Mouse (Mus musculus) lung, adult 2 months (tissue): Measurements from ENCODE around the gene Il1rap. TPM values are rescaled to one million over a fixed set of nuclear protein-coding genes. Genes with fewer than 3 reads are reported as not detected.

Experiments
- DNase-seq: peaks from one replicate; pipeline ENCODE4 v3.0.0; 2022
- H3K4me1 ChIP-seq: fragments of 200-500 bp; 2 replicates; pipeline ENCODE4 v1.6.1; 2011; ENCODE audit warnings: low read length; ENCODE audit not compliant: control insufficient read depth, insufficient read depth
- H3K4me3 ChIP-seq: fragments of 200-500 bp; replicated peaks from 2 replicates; pipeline ENCODE3; 2011; ENCODE audit warnings: low read depth, mild to moderate bottlenecking, control low read depth, low read length; ENCODE audit errors: extremely low read depth
- CTCF ChIP-seq: fragments of 200-500 bp; IDR thresholded peaks from 2 replicates; pipeline ENCODE4 v1.5.1; 2011; ENCODE audit warnings: mild to moderate bottlenecking, low read length, control low read depth; ENCODE audit not compliant: insufficient read depth
- POLR2A ChIP-seq: fragments of 200-500 bp; IDR thresholded peaks from 2 replicates; pipeline ENCODE4 v1.6.1; 2011; ENCODE audit warnings: low read depth, mild to moderate bottlenecking, control low read depth, low read length, borderline replicate concordance; ENCODE audit errors: extremely low read depth
- WGBS: fragments of 180-500 bp; shearing (Covaris S2); methylation state at CpG from one replicate; pipeline ENCODE4 v1.1.7; 2018; 5-methylcytosine and 5-hydroxymethylcytosine counted together
- polyA plus RNA-seq: library from polyadenylated mRNA; depleted of rRNA; stranded (reverse); fragments of >200 nt; gene quantifications from 2 replicates; pipeline ENCODE4 v1.2.3, GENCODE M21; 2012; rRNA removed

The Il1rap gene
- polyA plus RNA-seq, 1 experiment: 7.1 TPM

DNA sequence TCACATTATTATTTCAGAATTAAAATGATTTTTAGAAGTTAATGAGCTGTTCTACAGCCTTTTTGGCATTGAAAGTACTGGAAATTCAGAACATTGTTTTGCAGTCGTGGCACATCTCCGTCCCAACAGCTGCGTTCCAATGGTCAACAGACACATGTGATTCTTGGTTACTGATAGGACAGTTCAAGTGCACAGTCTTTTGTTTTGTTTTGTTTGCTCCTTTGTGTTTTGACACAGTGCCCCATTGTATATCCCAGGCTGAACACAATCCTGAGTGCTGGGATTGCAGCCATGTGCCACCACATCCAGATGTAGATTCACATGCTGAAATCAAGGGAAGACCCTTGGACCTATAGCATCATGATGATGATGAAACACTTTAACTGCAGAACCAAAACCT is 129.4 kb downstream of the Il1rap start:
- WGBS: 90% methylated on average over 3 of the region's 3 CpGs
- no peaks in the 10 kb centered on the region for H3K4me1 ChIP-seq
- no peak overlapping the region for H3K4me3 ChIP-seq
- DNase-seq: no peak
- TF ChIP-seq POLR2A (no peak), CTCF (no peak)

DNA sequence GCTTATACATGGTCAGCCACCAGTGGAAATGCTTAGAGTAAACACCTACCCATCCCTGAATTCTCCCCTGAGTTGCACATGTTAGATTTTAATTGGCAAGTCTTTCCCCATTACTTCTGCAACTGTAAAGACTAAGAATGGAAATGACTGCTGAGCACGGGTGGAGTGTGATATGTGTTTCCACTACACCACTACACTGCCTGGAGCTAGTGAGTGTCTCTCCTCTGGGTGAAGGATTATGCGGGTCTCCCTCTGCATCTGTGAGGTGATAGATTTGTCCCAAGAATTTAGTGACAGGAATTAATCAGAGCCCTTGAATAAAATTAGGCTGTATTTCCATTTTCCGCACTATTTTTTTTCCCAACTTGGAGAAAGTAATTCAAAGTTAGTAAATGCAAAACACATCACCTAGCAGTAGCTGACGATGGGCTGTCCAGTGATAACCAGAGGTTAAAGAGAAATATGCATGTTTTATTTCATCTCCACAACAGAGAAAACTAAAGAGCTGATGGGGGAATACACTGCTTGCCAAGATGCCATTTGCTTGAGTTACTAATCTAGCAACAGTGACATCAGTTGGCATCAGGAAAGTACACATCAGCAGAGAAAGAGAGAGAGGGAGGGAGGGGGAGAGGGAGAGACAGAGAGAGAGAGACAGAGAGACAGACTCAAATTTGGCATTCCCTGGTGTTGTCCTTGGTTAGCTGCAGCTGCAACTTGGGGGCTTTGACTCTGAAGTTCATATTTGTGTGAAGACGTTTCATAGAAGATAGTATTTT is 132.2 kb downstream of the Il1rap start:
- TF ChIP-seq CTCF (no peak), POLR2A (no peak)
- H3K4me3 ChIP-seq: no peak overlapping the region
- no peak for DNase-seq
- H3K4me1 ChIP-seq: no peaks in the 10 kb centered on the region
- 76% methylated on average over 5 of the region's 5 CpGs for WGBS

DNA sequence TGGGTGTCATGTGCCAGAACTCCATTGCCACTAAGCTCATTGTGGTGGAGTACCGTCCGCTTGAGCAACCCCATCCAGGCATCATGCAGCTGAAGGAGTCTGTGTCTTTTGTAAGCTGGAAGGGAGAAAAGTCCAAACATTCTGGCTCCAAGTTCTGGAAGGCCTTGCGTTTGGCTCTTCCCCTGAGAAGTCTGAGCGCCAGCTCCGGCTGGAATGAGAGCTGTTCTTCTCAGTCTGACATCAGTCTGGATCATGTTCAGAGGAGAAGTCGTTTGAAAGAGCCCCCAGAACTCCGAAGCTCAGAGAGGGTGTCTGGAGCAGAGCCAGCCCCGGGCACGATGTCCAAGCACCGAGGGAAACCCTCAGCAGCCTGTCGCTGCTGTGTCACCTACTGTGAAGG is 141.0 kb downstream of the Il1rap start:
- Histone ChIP-seq H3K4me1 (no peaks in the 10 kb centered on the region), H3K4me3 (no peak overlapping the region)
- TF ChIP-seq CTCF: no peak
- no peak for TF ChIP-seq POLR2A
- 68% methylated on average over 11 of the region's 11 CpGs for WGBS
- no peak for DNase-seq

DNA sequence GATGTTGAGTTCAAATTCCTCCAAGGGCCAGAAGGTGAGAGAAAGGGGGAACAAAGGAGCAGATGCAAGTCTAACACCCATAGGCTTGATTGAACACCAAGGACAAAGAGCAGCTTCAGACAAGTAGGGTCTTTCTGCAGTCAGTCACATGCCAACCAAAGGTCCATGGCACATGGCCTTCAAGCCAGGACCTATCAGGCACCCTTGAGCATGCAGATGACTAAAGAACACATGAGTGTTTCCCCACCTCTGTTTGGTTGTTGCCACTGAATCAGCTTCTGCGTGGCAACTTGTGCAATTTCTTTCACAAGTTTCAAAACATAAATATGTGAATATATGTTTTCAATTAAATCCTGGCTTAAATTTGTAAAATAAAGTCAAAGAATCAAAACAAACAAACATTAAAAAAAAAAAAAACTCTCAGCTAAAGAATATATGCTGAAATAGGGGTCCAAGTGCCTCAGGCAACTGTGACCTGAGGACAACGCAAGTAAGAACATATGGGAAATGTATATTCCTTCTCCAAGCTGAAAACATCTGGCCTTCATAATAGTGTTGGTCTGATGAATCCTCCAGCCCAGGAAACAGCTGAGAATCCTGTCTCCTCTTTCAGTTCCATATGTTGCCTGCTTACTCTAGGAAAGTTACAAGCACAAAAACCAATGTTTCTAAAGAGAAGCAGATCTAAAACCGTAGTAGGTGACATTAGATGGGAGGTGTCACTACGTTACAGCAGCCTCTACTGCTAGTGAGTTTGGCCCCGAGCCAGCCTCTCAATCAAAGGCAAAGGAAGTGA is 142.6 kb downstream of the Il1rap start:
- no peak overlapping the region for H3K4me3 ChIP-seq
- 63% methylated on average over 5 of the region's 5 CpGs for WGBS
- TF ChIP-seq POLR2A (no peak), CTCF (no peak)

DNA sequence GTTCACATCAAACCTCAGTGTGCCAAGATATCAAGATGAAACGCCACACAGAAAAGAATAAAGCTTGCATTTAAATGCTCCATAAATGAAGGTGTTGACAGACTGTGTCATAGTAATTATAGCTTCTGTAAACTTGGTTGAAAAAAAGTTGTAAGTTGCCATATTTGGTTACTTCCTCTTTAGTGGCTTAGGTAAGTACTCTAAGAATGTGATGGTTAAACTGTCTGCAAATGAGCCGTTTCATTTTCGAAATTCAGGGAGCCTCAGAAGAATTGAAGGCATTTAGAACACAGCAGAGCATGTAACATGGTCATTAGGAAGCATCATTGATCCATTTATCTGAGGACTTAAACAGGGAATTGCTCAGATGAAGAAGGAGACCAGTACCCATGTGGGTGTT is 146.6 kb downstream of the Il1rap start:
- WGBS: 34% methylated on average over 3 of the region's 3 CpGs
- H3K4me1 ChIP-seq: no peaks in the 10 kb centered on the region
- no peak overlapping the region for H3K4me3 ChIP-seq
- TF ChIP-seq POLR2A (no peak), CTCF (no peak)
- no peak for DNase-seq

More for the DNA sequence above, 142.6 kb downstream of the Il1rap start:
- no peak for DNase-seq
- no peaks in the 10 kb centered on the region for H3K4me1 ChIP-seq

DNA sequence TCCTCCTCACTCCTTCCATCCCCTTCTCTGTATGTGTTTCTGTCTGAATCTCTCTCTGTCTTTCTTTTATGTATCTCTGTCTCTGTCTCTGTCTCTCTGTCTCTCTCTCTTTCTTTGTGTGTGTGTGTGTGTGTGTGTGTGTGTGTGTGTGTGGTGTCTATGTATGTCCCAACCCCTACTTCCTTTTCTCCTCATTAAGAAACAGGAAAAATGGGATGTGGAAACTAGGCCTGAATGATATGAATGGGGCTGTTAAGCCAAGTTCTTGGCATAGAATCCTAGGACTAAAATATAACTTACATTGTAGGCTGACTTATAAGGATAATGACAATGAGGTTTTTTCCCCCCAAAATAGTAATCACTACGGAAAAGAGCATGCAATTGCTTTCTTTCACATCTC is 149.4 kb downstream of the Il1rap start:
- 63% methylated on average over 1 of the region's 1 CpGs for WGBS

DNA sequence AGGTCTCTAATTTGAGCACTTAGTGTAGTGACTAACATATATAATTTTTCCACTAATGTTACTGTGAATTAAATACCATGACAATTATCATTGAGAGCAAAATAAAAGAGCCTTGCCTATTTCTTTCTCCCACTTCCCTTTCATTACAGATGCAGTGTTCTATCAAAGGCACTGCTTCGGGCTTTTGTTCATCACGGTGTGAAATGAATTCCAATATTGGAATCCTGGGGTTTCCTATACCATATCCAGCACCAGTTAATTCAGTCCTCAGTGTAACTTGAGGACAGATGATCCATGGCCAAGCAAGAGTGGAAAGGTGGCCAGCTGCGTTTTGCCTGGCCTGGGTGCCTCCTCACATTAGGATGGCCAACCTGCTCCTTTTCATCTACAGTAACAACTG is 151.1 kb downstream of the Il1rap start:
- Histone ChIP-seq H3K4me3 (no peak overlapping the region), H3K4me1 (no peaks in the 10 kb centered on the region)
- 93% methylated on average over 3 of the region's 3 CpGs for WGBS
- TF ChIP-seq POLR2A: no peak
- no peak for TF ChIP-seq CTCF
- no peak for DNase-seq

More for the DNA sequence above, 149.4 kb downstream of the Il1rap start:
- Histone ChIP-seq H3K4me3 (no peak overlapping the region), H3K4me1 (no peaks in the 10 kb centered on the region)
- no peak for DNase-seq
- TF ChIP-seq POLR2A: no peak

DNA sequence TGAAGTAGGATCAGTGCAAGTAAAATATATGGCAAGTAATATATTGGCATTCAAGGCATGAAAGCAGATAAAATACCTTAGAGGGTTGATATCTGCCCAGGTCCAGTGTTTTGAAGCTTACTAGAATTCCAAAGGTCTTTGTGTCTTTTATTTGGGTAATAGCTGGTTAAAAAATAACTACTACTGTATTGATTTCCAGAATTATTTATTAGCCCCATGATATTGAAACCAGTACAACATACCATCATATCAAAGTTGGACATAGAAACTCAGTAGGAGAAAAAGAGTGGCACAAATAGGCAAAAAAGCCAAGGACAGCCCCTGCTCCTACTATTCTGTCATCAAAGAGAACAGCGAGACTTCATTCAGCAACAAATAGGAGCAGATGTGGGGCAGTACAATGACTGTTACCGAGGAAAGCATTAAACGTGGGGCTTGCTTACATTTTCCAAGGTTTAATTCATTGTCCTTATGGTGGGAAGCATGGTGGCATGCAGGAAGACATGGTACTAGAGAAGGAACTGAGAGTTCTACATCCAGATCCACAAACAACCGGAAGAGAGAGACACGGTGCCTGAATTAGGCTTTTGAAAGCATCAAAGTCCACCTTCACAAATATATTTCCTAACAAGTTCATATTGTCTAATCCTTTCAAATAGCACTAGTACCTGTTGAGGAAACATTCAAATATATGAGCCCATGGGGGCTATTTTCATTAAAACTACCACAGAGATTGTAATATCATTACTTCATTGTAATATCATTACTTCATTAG is 174.1 kb downstream of the Il1rap start:
- Histone ChIP-seq H3K4me1 (no peaks in the 10 kb centered on the region), H3K4me3 (no peak overlapping the region)
- 82% methylated on average over 5 of the region's 5 CpGs for WGBS
- DNase-seq: no peak
- TF ChIP-seq CTCF: no peak
- TF ChIP-seq POLR2A: no peak

DNA sequence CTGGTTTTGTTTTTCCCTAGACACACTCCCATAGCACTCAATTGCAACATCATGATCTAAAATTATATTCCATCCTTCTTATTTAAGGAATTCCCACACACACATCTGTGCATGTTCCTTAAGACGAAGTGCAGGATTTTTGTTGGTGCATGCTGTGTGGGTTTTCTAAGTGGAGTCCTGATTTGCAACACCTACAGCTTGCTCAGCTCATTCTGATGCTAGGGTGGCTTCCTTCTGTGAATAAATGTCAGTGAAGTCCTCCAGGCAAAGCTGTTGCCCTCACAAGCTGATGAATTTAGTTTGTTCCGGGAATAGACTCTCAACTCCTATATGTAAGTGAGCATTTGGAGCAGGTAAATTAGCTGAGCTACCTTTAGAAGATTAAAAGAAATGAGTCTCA is 194.5 kb downstream of the Il1rap start:
- Histone ChIP-seq H3K4me3 (no peak overlapping the region), H3K4me1 (no peaks in the 10 kb centered on the region)
- no peak for TF ChIP-seq POLR2A
- no peak for TF ChIP-seq CTCF
- WGBS: 82% methylated on average over 2 of the region's 2 CpGs
- no peak for DNase-seq

DNA sequence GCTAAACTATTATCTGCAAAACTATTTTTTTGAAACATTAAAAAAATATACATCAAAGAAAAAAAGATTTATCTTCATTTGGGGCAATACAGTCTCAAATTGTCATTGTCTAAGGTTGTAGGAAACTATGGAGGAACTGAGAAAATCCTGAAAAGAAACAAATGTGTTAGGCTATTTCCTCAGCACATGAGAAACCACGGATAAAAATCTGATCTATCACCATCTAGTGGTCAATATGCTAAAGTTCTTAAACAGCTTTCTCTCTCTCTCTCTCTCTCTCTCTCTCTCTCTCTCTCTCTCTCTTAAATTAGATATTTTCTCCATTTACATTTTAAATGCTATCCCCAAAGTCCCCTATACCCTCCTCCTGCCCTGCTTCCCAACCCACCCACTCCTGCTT is 195.6 kb downstream of the Il1rap start:
- no peak for TF ChIP-seq POLR2A
- 3% methylated on average over 1 of the region's 1 CpGs for whole genome bisulfite sequencing
- H3K4me3 ChIP-seq: no peak overlapping the region
- no peaks in the 10 kb centered on the region for H3K4me1 ChIP-seq
- no peak for DNase-seq

Other genes starting within 250 kb of the Il1rap start
- gene Cldn1, start 209.9 kb upstream of the Il1rap start, polyA plus RNA-seq: 5.0 and 5.4 TPM in 2 replicates
- gene Cldn16, start 118.6 kb upstream of the Il1rap start, polyA plus RNA-seq: not detected in 2 replicates
- not detected in 2 replicates for gene Tmem207, start 54.9 kb upstream of the Il1rap start, polyA plus RNA-seq